Mouse (Mus musculus): ENCODE data around the gene Snx20. TPM values are rescaled to one million over a fixed set of nuclear protein-coding genes. Genes with fewer than 3 reads are reported as not detected.

Gene Snx20
- polyA plus RNA-seq, 1 experiment from 2014 or later, result 0.80 TPM

Other genes with a start within 250 kb of the Snx20 start
- gene Nkd1, start 114.8 kb downstream of the Snx20 start, polyA plus RNA-seq (2015; fragmentation: Nextera tagmentation; extraction: Ambion mirVana), result 44.9 and 47.7 TPM in 2 replicates
- 0.06 and 0.10 TPM in 2 replicates for gene Nod2, start 11.2 kb upstream of the Snx20 start, polyA plus RNA-seq (2015; fragmentation: Nextera tagmentation; extraction: Ambion mirVana)
- gene Cyld, start 60.9 kb upstream of the Snx20 start, polyA plus RNA-seq (2015; fragmentation: Nextera tagmentation; extraction: Ambion mirVana), result 13.7 and 14.5 TPM in 2 replicates

Measured in forebrain, embryonic 13.5 days (tissue).